Mouse (Mus musculus): ENCODE results near the gene Exoc1. TPM values are rescaled to one million over a fixed set of nuclear protein-coding genes. Genes with fewer than 3 reads are reported as not detected.

Gene Exoc1
- polyA plus RNA-seq, 1 experiment, result 20.3 TPM

DNA sequence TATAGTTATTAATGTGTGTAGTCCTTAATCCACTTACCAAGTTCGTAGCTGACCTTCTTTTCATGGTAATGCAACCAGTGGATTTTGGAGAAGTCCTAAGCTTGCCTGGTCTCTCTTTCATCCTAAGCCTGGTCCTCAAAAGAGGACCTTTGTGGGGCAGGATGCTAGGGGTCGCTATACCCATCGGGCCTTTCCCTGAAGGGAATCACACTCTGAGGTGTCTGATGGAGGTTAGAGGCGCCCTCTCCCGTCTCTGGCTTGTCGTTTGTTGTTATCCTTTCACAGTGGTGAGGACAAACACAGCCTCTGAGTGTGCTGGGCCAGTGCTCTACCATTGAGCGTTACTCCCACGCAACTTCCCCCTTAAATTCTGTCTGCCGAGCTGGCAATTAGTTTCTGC, 62.8 kb downstream of the Exoc1 start:
- Histone ChIP-seq H3K4me1 (ENCODE audit: control insufficient read depth, insufficient read depth, low read length) (no peaks in the 10 kb centered on the region), H3K36me3 (ENCODE audit: control insufficient read depth, insufficient read depth, low read length) (peaks cover 10% of the 10 kb centered on the region), H3K4me3 (ENCODE audit: control insufficient read depth, low read depth, low read length) (no peak overlapping the region), H3K27me3 (ENCODE audit: control insufficient read depth, insufficient read depth, low read length) (no peaks in the 10 kb centered on the region), H3K27ac (ENCODE audit: control insufficient read depth, insufficient read depth, low read depth, low read length) (no peak overlapping the region)
- TF ChIP-seq CTCF (IDR thresholded peaks at IDR 0.05; ENCODE audit: control insufficient read depth, insufficient read depth, insufficient replicate concordance, low read depth, low read length) (no peak), POLR2A (IDR thresholded peaks at IDR 0.05; ENCODE audit: control insufficient read depth, low read depth, low read length) (no peak)

DNA sequence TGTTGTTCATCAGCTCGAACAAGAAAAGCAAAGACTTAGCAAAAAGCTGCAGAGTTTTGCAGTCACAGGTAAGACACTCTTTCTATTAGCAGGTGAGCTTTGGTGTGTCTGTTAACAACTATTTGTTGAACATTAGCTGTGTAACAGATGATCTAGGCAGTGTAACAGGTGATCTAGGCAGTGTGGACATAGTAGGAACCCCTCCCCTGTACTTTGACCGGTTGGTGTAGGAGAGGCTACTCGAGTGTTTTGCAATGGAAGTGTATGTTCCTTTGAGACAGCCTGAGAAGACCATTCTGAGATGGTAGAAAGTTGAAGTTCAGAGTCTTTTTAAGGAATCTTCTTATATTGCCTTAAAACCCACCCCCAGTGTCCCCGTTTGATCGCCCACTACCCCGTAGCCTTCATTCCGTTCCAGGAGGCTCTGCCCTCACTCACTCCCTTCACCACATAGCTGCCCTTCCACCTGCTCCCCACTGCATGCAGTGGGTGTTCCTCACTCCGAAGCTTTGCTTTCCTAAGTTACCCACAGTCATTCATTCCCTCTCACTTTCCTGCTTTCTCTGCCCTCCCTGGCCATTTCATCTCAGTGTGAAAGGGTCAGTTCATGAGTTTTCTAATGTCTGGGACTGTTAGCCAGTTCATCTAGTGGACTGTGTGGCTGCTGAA, 80.7 kb downstream of the Exoc1 start:
- TF ChIP-seq POLR2A (IDR thresholded peaks at IDR 0.05; ENCODE audit: control insufficient read depth, low read depth, low read length) (no peak), CTCF (IDR thresholded peaks at IDR 0.05; ENCODE audit: control insufficient read depth, insufficient read depth, insufficient replicate concordance, low read depth, low read length) (no peak)
- no peaks in the 10 kb centered on the region for H3K27me3 ChIP-seq (ENCODE audit: control insufficient read depth, insufficient read depth, low read length)
- no peak overlapping the region for H3K27ac ChIP-seq (ENCODE audit: control insufficient read depth, insufficient read depth, low read depth, low read length)
- H3K36me3 ChIP-seq (ENCODE audit: control insufficient read depth, insufficient read depth, low read length), result peaks cover 7% of the 10 kb centered on the region
- no peaks in the 10 kb centered on the region for H3K4me1 ChIP-seq (ENCODE audit: control insufficient read depth, insufficient read depth, low read length)
- H3K4me3 ChIP-seq (ENCODE audit: control insufficient read depth, low read depth, low read length), result no peak overlapping the region

DNA sequence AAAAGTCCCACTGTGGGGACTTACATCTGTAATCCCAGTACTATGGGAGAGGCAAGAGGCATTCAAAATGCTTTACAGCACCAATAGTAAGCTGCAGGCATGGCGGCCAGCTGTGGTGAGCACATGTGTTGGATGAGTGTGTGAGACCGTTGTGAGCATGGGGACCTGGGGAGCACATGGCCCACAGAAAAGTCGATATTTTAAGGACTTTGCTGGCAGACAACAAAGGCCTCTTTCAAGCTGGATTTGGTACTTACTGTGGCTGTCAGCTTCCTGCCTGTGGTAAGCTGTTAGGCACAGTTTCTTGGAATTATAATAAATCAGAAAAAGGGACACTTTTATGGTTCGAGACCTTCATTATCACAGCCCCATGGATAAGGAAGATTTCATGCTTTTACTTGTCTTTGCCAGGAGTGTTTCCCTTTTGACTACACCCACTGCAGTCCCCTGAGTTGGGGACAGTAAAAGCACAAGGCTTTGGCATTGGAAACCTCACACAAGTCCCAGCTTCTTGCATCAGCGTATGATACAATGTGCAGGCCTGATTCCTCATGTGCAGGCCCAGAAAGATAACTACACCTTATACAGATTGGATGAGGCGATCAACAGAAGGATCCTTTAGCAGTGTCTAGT, 83.9 kb downstream of the Exoc1 start:
- Histone ChIP-seq H3K27me3 (ENCODE audit: control insufficient read depth, insufficient read depth, low read length) (no peaks in the 10 kb centered on the region), H3K36me3 (ENCODE audit: control insufficient read depth, insufficient read depth, low read length) (peaks cover 7% of the 10 kb centered on the region), H3K27ac (ENCODE audit: control insufficient read depth, insufficient read depth, low read depth, low read length) (no peak overlapping the region), H3K4me3 (ENCODE audit: control insufficient read depth, low read depth, low read length) (no peak overlapping the region), H3K4me1 (ENCODE audit: control insufficient read depth, insufficient read depth, low read length) (no peaks in the 10 kb centered on the region)
- TF ChIP-seq POLR2A (IDR thresholded peaks at IDR 0.05; ENCODE audit: control insufficient read depth, low read depth, low read length), result no peak

DNA sequence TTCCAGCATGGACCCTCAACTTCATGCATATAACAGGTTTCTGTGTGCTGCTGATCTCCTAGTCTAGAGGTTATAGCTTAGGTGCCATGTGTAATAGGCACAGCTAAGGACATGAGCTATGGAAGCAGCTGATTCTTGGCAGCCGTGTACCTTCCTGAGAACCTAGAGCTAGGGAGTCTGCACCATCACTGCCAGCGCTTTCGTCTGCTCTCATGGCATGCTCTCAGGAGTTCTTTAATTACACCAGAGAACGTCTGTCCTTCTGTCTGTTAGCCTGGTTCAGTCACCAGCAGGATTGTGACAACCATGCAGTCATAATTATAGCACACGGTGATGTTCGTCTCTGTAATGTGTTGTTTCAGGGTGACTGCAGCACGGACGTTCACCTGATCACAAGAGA, 86.2 kb downstream of the Exoc1 start:
- H3K27me3 ChIP-seq (ENCODE audit: control insufficient read depth, insufficient read depth, low read length), result no peaks in the 10 kb centered on the region
- no peak overlapping the region for H3K4me3 ChIP-seq (ENCODE audit: control insufficient read depth, low read depth, low read length)
- no peak overlapping the region for H3K27ac ChIP-seq (ENCODE audit: control insufficient read depth, insufficient read depth, low read depth, low read length)
- peaks cover 4% of the 10 kb centered on the region for H3K36me3 ChIP-seq (ENCODE audit: control insufficient read depth, insufficient read depth, low read length)
- H3K4me1 ChIP-seq (ENCODE audit: control insufficient read depth, insufficient read depth, low read length), result no peaks in the 10 kb centered on the region
- TF ChIP-seq POLR2A (IDR thresholded peaks at IDR 0.05; ENCODE audit: control insufficient read depth, low read depth, low read length) (no peak), CTCF (IDR thresholded peaks at IDR 0.05; ENCODE audit: control insufficient read depth, insufficient read depth, insufficient replicate concordance, low read depth, low read length) (no peak)

DNA sequence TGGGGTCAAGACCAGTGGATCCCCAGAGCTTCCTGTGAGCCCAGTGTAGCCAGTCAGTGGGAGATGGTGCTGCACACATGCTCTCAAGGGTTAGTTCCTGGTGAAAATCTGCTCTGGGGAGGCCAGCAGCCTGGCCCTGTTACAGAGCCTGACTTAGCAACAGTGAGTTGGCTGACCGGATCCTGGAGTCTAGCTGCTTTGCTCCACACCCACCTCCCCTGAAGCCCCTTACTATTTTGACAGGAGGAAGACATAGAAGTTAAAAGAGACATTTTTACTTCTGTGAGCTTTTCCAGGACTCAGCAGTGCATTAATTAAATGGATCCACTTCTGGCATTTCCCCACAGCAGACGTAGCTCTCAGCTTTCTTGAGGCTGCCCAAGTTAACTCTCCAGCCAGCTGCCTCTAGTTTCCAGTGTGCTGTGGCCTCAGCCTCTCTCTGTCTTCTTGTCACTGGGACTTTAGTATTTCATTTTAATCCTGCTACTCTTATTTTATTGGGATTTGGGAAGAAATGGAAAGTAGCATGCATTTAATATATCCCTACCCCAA, 87.2 kb downstream of the Exoc1 start:
- Histone ChIP-seq H3K27ac (ENCODE audit: control insufficient read depth, insufficient read depth, low read depth, low read length) (no peak overlapping the region), H3K27me3 (ENCODE audit: control insufficient read depth, insufficient read depth, low read length) (no peaks in the 10 kb centered on the region), H3K4me3 (ENCODE audit: control insufficient read depth, low read depth, low read length) (no peak overlapping the region), H3K36me3 (ENCODE audit: control insufficient read depth, insufficient read depth, low read length) (peaks cover 3% of the 10 kb centered on the region), H3K4me1 (ENCODE audit: control insufficient read depth, insufficient read depth, low read length) (no peaks in the 10 kb centered on the region)
- TF ChIP-seq CTCF (IDR thresholded peaks at IDR 0.05; ENCODE audit: control insufficient read depth, insufficient read depth, insufficient replicate concordance, low read depth, low read length), result no peak
- no peak for TF ChIP-seq POLR2A (IDR thresholded peaks at IDR 0.05; ENCODE audit: control insufficient read depth, low read depth, low read length)

DNA sequence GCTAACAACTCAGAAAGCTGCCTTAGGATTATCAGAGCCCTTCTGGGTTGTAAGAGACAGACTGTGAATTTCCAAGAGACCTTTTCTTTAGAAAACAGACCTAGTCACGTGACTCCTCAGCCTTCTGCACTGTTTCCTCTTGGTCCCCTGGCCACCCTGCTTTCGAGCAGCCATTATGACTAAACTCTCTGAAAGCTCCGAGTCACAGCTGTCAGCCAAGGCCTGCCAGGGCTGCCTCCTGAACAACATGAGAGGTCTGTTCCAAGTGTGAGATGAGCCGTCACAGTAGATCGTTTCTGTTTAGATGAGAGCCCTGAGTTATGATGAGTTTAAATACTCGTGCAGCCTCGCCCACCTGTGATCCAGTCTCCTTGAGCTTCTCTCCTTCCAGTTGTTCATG, 89.6 kb downstream of the Exoc1 start:
- Histone ChIP-seq H3K27ac (ENCODE audit: control insufficient read depth, insufficient read depth, low read depth, low read length) (no peak overlapping the region), H3K4me3 (ENCODE audit: control insufficient read depth, low read depth, low read length) (no peak overlapping the region), H3K36me3 (ENCODE audit: control insufficient read depth, insufficient read depth, low read length) (peaks cover 2% of the 10 kb centered on the region; the same call in 1 of the 2 replicates), H3K27me3 (ENCODE audit: control insufficient read depth, insufficient read depth, low read length) (no peaks in the 10 kb centered on the region), H3K4me1 (ENCODE audit: control insufficient read depth, insufficient read depth, low read length) (no peaks in the 10 kb centered on the region)
- TF ChIP-seq CTCF (IDR thresholded peaks at IDR 0.05; ENCODE audit: control insufficient read depth, insufficient read depth, insufficient replicate concordance, low read depth, low read length), result no peak
- no peak for TF ChIP-seq POLR2A (IDR thresholded peaks at IDR 0.05; ENCODE audit: control insufficient read depth, low read depth, low read length)

Other genes starting within 250 kb of the Exoc1 start
- 7.1 and 8.6 TPM in 2 replicates for gene Clock, start 224.5 kb upstream of the Exoc1 start, polyA plus RNA-seq (2012; rRNA removed)
- 86.9 and 115 TPM in 2 replicates for gene Pdcl2, start 198.2 kb upstream of the Exoc1 start, polyA plus RNA-seq (2012; rRNA removed)
- gene Nmu, start 165.5 kb upstream of the Exoc1 start, polyA plus RNA-seq (2012; rRNA removed), result not detected in 2 replicates
- gene Gm7271, start 45.3 kb upstream of the Exoc1 start, polyA plus RNA-seq (2012; rRNA removed), result not detected in 2 replicates
- gene Cep135, start 59.4 kb downstream of the Exoc1 start, polyA plus RNA-seq (2012; rRNA removed), result 3.8 and 4.4 TPM in 2 replicates
- gene C530008M17Rik, start 127.2 kb downstream of the Exoc1 start, polyA plus RNA-seq (2012; rRNA removed), result 187 and 199 TPM in 2 replicates